Mouse (Mus musculus) megakaryocyte, embryonic 14.5 days (primary cell): Measurements from ENCODE around the gene Xpr1. TPM values are rescaled to one million over a fixed set of nuclear protein-coding genes. Genes with fewer than 3 reads are reported as not detected.

Source experiments
- H3K27me3 ChIP-seq: replicated peaks from 2 replicates; pipeline ENCODE3; 2012; ENCODE audit warnings: inconsistent platforms
- H3K36me3 ChIP-seq: replicated peaks from 2 replicates; pipeline ENCODE3; 2012; ENCODE audit warnings: low read length, inconsistent platforms, mixed read lengths
- H3K4me1 ChIP-seq: 2 replicates; pipeline ENCODE4 v1.6.1; 2012; ENCODE audit warnings: inconsistent platforms
- H3K4me3 ChIP-seq: replicated peaks from 2 replicates; pipeline ENCODE3; 2012; ENCODE audit warnings: moderate library complexity, mild to moderate bottlenecking, inconsistent platforms
- H3K9me3 ChIP-seq: 2 replicates; pipeline ENCODE4 v1.6.1; 2012; ENCODE audit warnings: inconsistent platforms
- FLI1 ChIP-seq: IDR thresholded peaks from 2 replicates; pipeline ENCODE4 v1.6.1; 2012; ENCODE audit warnings: low read length, inconsistent platforms, mixed read lengths
- GATA1 ChIP-seq: IDR thresholded peaks from 3 replicates; pipeline ENCODE4 v1.6.1; 2012; ENCODE audit warnings: mixed read lengths, low read length, inconsistent platforms, borderline replicate concordance
- polyA plus RNA-seq: library from polyadenylated mRNA; stranded (reverse); fragments of >175 nt; gene quantifications from 2 replicates; pipeline ENCODE4 v1.2.3, GENCODE M21; 2012; ENCODE audit warnings: low replicate concordance; ENCODE audit not compliant: insufficient read depth

Xpr1 gene
- polyA plus RNA-seq, 1 experiment, result 3.4 TPM

DNA sequence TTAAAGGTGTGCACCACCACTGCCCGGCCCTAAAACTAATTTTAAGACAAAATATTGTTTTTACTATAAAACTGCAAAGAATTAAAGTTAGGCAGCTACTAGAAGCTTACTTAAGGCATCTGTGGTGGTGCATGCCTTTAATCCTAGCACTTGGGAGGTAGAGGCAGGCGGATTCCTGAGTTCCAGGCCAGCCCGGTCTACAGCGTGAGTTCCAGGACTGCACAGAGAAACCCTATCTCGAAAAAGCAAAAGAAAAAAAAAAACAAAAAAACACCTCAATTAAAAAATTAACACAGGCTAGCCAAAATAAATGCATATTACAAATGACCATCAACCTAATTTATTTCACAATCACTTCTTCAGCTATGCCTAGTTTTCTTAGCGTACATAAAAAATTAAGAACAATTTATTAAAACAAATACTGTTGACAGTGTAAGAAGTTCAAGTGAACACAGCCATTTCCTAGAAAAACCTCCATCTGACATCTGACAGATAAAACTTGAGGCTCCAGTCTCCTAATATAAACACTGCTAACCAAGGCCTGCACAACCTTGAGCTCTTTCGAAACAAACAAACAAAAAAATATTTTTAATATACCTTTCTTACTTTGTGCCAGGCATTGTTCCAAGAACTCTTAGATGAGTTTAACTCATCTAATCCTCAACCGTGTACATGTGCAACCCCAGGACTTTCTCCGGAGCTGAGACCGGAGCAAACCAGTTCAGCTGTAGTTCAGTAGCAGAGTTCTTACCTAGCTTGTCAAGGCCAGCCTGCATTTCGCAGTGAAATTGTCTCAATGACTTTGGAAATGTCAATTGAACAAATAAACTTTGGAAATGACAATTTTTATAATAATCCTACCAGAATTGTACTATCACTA, 9.3 kb downstream of the Xpr1 start:
- Histone ChIP-seq H3K27me3 (no peaks in the 10 kb centered on the region), H3K36me3 (peaks cover 34% of the 10 kb centered on the region), H3K4me3 (peak overlapping the region; percentile 76), H3K9me3 (peaks cover 11% of the 10 kb centered on the region), H3K4me1 (peaks cover 63% of the 10 kb centered on the region)
- TF ChIP-seq FLI1 (no peak), GATA1 (no peak)

GRCm38 (mm10) chr1:155400056-155400455, 17.2 kb downstream of the Xpr1 start:
- no peak for TF ChIP-seq GATA1
- no peak for TF ChIP-seq FLI1
- Histone ChIP-seq H3K4me3 (peak overlapping the region; percentile 78), H3K9me3 (peaks cover 6% of the 10 kb centered on the region), H3K27me3 (no peaks in the 10 kb centered on the region), H3K36me3 (peaks cover 17% of the 10 kb centered on the region), H3K4me1 (peaks cover 48% of the 10 kb centered on the region)

DNA sequence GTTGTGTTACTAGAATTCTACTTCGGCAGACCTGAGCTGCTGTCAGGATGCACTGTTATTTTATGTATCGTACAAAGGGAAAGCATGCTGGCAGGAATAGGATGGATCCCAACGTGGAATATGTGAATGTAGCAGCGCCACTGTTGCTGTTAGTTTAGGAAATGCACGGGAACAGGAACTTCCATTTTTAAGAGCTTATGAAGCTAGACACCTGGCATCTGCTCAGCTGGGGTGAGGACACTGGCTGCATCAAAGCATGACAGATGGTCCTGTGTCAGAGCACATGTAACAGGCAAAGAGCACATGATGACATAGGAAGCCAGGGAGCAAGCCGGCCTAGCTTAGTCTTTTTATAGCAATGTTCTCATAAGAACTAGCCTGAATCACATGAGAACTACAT, 22.4 kb downstream of the Xpr1 start:
- H3K36me3 ChIP-seq, result peaks cover 22% of the 10 kb centered on the region
- no peaks in the 10 kb centered on the region for H3K9me3 ChIP-seq
- TF ChIP-seq GATA1 (no peak), FLI1 (no peak)
- no peaks in the 10 kb centered on the region for H3K27me3 ChIP-seq
- no peak overlapping the region for H3K4me3 ChIP-seq
- peaks cover 67% of the 10 kb centered on the region for H3K4me1 ChIP-seq

DNA sequence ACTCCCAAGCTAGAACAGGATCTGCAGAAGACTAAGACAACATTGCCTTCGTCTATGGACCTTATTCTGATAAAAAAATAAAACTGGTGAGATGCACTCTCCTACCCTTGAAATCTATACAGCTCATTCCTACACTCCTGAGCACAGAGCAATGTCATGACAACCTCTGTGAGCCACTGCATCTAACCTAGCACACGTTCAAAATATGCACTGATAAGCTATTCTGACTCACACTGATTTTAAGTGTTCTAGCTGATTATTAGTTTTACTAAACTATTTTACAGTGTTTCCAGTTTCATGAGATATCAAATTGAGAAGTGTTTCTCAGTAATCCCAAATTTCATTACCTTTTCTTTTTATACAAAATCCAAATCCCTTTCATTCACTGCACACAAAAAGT, 23.2 kb downstream of the Xpr1 start:
- Histone ChIP-seq H3K9me3 (no peaks in the 10 kb centered on the region), H3K27me3 (no peaks in the 10 kb centered on the region), H3K4me3 (no peak overlapping the region), H3K4me1 (peaks cover 67% of the 10 kb centered on the region), H3K36me3 (peaks cover 22% of the 10 kb centered on the region)
- TF ChIP-seq FLI1 (no peak), GATA1 (no peak)

DNA sequence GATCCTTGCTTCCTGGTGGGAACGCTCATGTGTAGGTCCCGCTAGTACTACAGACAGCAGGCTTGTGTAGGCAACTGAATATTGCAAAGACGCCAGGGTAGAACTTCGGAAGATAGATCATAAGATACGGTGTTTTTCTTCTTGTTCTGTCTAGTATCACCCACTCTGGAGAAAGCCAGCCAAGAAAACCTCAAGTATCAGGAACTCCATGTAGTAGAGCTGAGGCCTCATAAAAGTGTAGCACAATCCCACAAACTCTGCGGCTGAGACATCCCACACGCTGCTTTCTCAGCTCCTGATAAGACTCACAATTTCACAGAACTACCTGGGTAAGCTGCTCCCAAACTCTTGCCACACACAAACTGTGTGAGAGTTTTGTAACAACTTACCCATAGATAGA, 24.4 kb downstream of the Xpr1 start:
- Histone ChIP-seq H3K4me3 (no peak overlapping the region), H3K9me3 (no peaks in the 10 kb centered on the region), H3K4me1 (peaks cover 70% of the 10 kb centered on the region), H3K36me3 (peaks cover 22% of the 10 kb centered on the region), H3K27me3 (no peaks in the 10 kb centered on the region)
- TF ChIP-seq FLI1 (no peak), GATA1 (no peak)

DNA sequence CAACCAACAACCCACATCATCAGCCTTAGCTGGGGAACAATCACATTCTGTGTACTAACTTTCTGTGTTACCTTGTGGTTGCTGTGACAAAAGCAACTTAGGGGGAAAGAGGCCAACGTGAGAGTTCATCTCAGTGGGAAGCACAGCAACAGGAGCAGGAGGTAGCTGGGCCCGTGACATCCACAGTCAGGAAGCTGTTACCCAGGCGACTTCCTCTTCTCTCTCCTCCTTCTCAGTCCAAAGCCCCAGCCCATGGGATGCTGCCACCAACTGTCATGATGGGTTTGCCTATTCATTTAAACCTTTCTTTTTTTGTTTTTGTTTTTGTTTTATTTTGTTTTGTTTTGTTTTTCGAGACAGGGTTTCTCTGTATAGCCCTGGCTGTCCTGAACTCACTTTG, 25.7 kb downstream of the Xpr1 start:
- TF ChIP-seq FLI1, result no peak
- no peak for TF ChIP-seq GATA1
- no peaks in the 10 kb centered on the region for H3K9me3 ChIP-seq
- H3K4me1 ChIP-seq, result peaks cover 70% of the 10 kb centered on the region

DNA sequence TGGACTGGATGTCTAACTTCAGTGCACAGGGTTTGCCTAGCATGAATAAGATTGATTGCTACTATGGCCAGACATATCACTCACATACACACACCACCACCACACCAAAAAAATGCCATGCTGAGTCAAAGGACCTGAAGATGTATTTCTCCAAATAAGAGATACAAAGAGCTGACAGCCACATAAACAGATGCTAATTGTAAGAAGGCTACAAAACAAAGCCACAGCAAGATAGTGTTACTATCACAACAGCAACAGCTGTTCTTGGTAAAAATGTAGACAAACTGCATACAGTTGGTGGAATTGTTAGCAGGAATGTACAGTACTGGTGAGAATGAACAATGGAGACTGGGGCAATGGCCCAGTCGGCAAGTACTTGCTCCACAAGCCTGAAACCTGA, 28.8 kb downstream of the Xpr1 start:
- H3K9me3 ChIP-seq, result no peaks in the 10 kb centered on the region
- no peaks in the 10 kb centered on the region for H3K27me3 ChIP-seq
- no peak overlapping the region for H3K4me3 ChIP-seq
- H3K36me3 ChIP-seq, result peaks cover 29% of the 10 kb centered on the region
- peaks cover 70% of the 10 kb centered on the region for H3K4me1 ChIP-seq
- TF ChIP-seq GATA1 (no peak), FLI1 (no peak)

More for the DNA sequence above, 25.7 kb downstream of the Xpr1 start:
- Histone ChIP-seq H3K36me3 (peaks cover 22% of the 10 kb centered on the region), H3K4me3 (peak overlapping the region; percentile 18), H3K27me3 (no peaks in the 10 kb centered on the region)

DNA sequence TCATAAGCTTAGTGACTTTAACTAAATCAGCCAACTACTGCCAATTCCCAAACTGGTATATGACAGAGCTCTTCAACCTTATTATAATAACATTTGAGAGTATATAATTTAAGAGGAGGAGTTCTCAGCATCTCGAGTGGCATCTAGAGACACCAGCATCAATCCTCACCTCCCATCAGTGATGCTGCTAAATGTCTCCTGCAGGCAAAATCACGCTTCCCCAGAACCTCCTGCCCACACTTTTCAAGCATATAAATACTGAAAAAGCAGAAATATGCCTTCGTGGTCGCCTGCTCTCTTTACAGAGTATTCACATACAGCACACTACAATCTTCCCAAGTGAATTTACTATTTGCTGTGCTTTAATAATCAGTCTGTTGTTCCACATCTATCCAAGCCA, 30.7 kb downstream of the Xpr1 start:
- peaks cover 27% of the 10 kb centered on the region for H3K36me3 ChIP-seq
- H3K9me3 ChIP-seq, result no peaks in the 10 kb centered on the region
- peaks cover 58% of the 10 kb centered on the region for H3K4me1 ChIP-seq
- no peak overlapping the region for H3K4me3 ChIP-seq
- H3K27me3 ChIP-seq, result no peaks in the 10 kb centered on the region
- TF ChIP-seq GATA1, result no peak
- TF ChIP-seq FLI1, result no peak

DNA sequence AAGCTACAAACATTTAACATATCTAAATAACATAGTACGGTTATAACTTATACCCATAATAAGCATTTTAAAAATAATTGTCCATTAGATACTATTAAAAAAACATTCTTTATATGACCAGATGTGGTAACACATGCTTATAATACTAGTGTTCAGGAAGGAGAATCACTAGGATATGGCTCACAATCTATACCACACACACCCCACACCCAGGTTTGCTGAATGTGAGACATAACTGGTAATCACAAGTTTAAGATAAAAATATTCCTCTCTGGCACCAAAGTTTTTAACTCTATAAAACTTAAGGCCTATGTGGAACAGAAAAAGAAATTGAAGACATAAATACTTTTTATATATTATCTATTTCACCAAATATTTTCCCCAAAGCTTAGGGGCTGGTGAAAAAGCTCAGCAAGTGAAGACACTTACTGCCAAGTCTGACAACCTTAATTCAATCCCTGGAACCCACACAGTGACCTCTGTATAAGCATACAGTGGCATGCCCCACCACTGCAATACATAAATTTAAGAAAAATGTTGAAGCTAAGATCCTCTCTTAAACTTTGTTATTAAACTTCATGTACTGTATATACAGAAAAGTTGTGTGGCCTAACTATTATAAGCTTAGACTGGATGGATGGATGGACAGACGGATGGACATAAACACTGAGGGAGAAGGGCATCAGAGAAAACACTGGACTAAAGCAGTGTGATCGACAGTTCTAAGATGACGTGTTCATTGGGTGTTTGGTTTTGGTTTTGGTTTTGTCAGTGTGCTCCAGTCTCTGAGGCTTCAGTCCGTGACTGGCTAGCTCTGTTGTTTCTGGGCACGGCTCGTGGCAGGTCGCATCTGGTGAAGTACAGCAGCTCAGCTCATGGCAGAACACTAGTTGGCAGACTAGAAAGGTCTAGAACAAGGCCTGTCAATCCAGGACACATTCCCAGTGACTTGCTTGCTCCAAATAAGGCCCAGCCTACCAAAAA, 33.6 kb downstream of the Xpr1 start:
- H3K4me3 ChIP-seq, result no peak overlapping the region
- TF ChIP-seq FLI1 (no peak), GATA1 (no peak)

DNA sequence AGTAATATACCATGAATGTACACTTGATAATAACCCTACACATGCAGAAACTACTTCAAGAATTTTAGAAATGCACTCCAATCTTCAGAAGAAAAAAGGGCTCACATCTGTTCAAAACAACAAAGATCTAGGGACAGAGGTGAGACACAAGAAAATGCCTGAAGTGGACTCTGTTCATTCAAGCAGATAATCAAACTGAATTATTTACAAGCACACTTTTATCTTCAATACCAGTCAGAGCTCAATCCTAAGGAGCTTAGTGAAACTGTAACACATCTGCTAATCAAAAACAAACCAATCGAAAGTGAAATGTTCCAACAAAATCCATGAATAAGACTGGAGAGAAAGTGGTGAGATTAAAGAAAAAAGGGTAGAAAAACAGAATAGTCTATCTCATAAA, 35.3 kb downstream of the Xpr1 start:
- H3K36me3 ChIP-seq, result peaks cover 18% of the 10 kb centered on the region
- H3K9me3 ChIP-seq, result no peaks in the 10 kb centered on the region
- H3K4me1 ChIP-seq, result peaks cover 26% of the 10 kb centered on the region
- H3K4me3 ChIP-seq, result no peak overlapping the region
- no peaks in the 10 kb centered on the region for H3K27me3 ChIP-seq
- TF ChIP-seq GATA1, result no peak
- no peak for TF ChIP-seq FLI1

More for the DNA sequence above, 33.6 kb downstream of the Xpr1 start:
- no peaks in the 10 kb centered on the region for H3K27me3 ChIP-seq
- H3K36me3 ChIP-seq, result peaks cover 18% of the 10 kb centered on the region
- H3K4me1 ChIP-seq, result peaks cover 40% of the 10 kb centered on the region
- H3K9me3 ChIP-seq, result no peaks in the 10 kb centered on the region
